Mouse (Mus musculus): ENCODE measurements around the gene Setd5. TPM values are rescaled to one million over a fixed set of nuclear protein-coding genes. Genes with fewer than 3 reads are reported as not detected.
A peak's percentile ranks its signal among the peaks of the same experiment; 100 is the strongest.

The Setd5 gene
- total RNA-seq, 2 experiments from 2014 or later: 92.4 to 106 TPM

DNA sequence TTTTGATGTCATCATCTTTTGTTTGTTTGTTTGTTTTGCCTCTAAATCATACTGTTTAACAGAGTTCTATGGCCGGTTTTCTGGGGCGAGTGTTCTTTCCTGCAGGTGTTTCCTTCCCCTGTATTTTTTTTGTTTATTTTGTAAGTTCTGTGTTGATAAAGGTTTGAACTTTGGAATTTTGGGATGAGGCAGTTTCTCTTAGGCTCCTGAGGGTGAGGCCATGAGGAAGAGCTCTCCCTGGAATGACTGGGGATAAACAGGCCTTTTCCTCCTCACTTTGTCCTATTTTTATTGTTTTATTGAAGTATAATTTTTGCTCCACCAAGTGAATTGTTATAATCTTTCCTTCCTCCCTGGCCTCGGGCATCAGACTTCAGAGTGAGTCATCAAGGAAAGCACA lies 24.2 kb upstream of the Setd5 start:
- ATAC-seq (replicated peaks; ENCODE audit: low FRiP score, poor library complexity, severe bottlenecking): no peak

- ATAC-seq (replicated peaks; ENCODE audit: low FRiP score, poor library complexity, severe bottlenecking): no peak
These were observed 22.5 kb upstream of the Setd5 start for GRCm38 (mm10) chr6:113054552-113055107.

- ATAC-seq (replicated peaks; ENCODE audit: low FRiP score, poor library complexity, severe bottlenecking): no peak
These were observed 16.1 kb upstream of the Setd5 start for GRCm38 (mm10) chr6:113060892-113061563.

- ATAC-seq (replicated peaks; ENCODE audit: low FRiP score, poor library complexity, severe bottlenecking): no peak
These were observed 14.9 kb upstream of the Setd5 start for GRCm38 (mm10) chr6:113062253-113062652.

- no peak for ATAC-seq (replicated peaks; ENCODE audit: low FRiP score, poor library complexity, severe bottlenecking)
These were observed 13.8 kb upstream of the Setd5 start for GRCm38 (mm10) chr6:113063363-113063762.

DNA sequence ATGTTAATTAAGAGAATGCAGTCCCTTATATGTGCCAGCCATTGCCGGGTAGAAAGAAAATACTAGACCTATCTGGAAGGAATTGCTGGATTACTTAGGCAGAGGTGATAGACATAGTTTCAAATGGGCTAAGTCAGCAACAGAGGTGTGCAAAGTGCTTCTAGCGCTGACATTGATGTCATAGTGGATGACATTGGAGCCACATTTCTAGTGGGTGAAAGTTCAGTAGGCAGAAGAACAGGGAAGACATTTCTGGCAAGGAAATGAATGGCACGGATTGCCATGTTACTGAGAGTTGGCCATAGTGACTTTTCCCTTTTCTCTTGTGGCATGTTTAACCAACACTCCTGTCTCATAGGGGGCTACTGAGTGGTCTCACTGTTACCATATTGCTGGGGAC lies 12.0 kb upstream of the Setd5 start:
- no peak for ATAC-seq (replicated peaks; ENCODE audit: low FRiP score, poor library complexity, severe bottlenecking)

DNA sequence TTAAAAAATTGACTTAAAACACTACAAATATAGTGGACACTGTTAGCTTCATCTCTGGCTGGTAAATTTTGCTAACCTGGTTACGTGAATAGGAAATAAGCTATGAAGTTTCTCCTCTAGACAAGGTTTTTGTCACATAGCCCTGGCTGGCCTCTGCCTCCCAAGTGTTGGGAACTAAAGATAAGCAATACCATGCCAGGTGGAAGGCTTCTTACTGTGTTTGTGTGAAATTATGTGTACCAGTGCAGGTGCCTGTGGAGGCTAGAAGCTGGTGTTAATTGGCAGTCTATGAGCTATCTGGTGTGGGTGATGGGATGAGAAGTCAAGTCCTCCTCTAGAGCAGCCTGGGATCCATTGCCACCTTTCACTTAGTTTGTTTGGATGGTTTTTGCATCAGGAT lies 8.0 kb upstream of the Setd5 start:
- ATAC-seq (replicated peaks; ENCODE audit: low FRiP score, poor library complexity, severe bottlenecking): no peak

DNA sequence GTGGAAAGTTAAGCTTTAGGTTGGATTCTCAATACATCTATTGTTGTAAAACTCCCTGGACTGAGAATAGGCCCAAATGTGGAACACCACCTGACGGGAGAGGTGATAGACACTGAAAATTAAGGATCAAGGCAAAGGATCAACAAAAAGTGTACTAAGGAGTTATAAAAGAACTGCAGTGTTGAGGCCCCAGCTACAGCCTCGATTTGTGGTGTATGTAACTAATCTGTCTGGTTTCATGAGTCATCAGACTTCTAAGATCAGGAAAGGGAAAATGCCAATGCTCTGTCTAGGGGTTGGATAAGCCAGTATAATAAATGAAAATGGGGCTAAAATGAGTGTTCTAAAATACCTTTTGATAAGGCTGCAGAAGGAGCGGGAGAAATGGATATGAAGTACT lies 1.9 kb upstream of the Setd5 start:
- ATAC-seq (replicated peaks; ENCODE audit: low FRiP score, poor library complexity, severe bottlenecking): no peak

DNA sequence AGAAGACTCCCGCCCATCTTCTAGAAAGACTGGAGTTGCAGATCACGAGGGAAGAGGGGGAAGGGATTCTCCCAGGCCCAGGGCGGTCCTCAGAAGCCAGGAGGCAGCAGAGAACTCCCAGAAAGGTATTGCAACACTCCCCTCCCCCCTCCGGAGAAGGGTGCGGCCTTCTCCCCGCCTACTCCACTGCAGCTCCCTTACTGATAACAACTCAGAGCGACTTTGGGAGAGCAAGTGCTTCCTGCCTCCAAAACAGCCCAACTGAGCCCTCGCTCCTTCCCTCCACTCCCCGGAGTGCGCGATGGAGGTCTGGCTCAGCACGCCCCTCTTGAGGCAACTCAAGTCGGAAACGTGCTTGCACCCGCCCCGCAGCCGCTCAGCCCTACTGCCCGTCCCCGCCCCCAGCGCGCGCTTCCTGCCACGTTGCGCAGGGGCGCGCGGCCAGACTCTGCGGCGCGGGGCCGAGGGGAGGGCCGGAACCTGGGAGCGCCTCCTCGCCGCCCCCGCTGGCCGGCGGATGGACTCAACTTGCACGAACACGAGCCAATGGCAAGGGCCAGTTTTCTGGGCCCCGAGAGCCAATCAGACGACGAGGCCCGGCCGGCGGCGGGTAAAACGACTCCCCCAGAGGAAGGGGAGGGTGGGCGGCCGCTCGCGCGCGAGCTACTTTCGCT lies 1.0 kb upstream of the Setd5 start:
- ATAC-seq (replicated peaks; ENCODE audit: low FRiP score, poor library complexity, severe bottlenecking): peak; percentile 75

DNA sequence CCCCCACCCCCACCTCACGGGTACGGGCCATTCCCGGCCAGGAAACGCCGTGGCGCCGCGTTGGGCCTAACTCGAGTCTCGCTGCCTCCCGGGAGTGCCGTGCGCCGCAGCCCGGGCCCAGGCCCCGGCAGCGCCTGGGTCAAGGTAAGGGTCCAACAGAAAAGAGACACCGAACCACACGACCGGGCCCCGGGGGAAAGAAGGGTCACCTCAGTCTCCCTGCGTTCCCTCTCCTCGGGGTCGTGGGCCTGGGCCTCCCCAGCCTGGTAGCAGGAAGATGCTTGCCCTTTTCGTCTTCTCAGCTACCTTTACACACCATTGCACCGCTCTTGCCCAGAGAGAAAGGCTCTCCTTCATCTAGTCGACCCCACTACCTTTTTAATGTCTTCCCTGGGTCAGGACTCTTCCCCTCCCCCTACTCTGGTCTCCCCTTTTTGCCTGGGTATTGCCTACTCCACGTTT lies 435 bp downstream of the Setd5 start:
- ATAC-seq (replicated peaks; ENCODE audit: low FRiP score, poor library complexity, severe bottlenecking): no peak

DNA sequence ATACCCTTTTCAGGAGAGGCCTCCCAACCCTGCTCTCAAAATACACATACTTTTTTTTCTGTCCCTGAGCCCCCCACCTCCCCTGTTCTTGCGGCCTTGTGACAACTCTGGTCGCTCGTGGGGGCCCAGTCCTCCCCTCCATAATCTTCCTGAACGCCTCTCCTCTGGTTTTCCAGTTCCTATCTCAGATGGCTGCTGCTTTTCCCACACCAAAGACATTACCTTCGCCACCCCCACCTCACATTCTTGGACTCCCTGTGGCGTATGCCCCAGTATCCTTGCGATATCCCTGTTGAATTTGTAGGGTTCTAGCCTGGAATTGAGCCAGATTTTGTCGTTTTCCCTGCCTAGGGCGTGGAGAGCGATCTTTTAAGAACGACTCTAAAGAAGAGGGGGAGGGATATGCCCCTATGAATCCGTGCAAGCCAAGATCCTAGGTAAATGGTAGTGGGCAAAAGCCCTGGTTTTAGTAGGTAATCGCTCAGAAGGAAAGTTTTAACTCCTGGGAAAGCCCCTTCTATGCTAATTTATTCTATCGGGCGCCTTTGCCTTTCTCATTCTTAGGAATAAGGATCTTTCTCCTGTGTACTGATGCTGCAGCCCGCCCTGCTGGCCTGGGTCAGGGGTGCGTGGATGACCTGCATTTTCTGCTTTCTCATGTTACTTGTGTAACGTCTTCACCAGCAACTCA lies 1.0 kb downstream of the Setd5 start:
- ATAC-seq (replicated peaks; ENCODE audit: low FRiP score, poor library complexity, severe bottlenecking): 0 out of 2 replicates have a peak, but pooled peaks have one; percentile 22

GRCm38 (mm10) chr6:113079492-113079891 lies 2.3 kb downstream of the Setd5 start:
- no peak for ATAC-seq (replicated peaks; ENCODE audit: low FRiP score, poor library complexity, severe bottlenecking)

GRCm38 (mm10) chr6:113082229-113082628 lies 5.1 kb downstream of the Setd5 start:
- ATAC-seq (replicated peaks; ENCODE audit: low FRiP score, poor library complexity, severe bottlenecking): no peak

- ATAC-seq (replicated peaks; ENCODE audit: low FRiP score, poor library complexity, severe bottlenecking): no peak
These were observed 7.4 kb downstream of the Setd5 start for GRCm38 (mm10) chr6:113084590-113084989.

GRCm38 (mm10) chr6:113093206-113093605 lies 16.0 kb downstream of the Setd5 start:
- ATAC-seq (replicated peaks; ENCODE audit: low FRiP score, poor library complexity, severe bottlenecking): no peak

DNA sequence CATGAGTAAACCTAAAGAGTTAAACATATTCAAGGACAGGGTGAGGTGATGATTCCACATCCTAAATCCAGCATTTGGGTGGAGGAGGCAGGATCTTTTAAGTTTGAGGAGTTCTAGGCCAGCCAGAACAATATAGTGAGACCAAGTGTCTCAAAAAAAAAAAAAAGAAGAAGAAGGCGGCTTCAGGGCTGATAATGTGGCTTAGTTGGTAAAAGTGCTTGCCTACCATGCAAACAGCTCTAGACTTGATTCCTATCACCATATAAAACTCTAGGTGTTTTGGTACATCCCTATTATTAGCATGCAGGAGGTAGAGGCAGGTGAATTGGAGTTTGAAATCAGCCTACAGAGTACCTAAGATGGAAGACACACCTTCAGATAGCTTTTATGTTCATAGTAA lies 18.4 kb downstream of the Setd5 start:
- ATAC-seq (replicated peaks; ENCODE audit: low FRiP score, poor library complexity, severe bottlenecking): no peak

GRCm38 (mm10) chr6:113097662-113098061 lies 20.5 kb downstream of the Setd5 start:
- no peak for ATAC-seq (replicated peaks; ENCODE audit: low FRiP score, poor library complexity, severe bottlenecking)

- no peak for ATAC-seq (replicated peaks; ENCODE audit: low FRiP score, poor library complexity, severe bottlenecking)
These were observed 22.6 kb downstream of the Setd5 start for GRCm38 (mm10) chr6:113099640-113100289.

GRCm38 (mm10) chr6:113102541-113102940 lies 25.4 kb downstream of the Setd5 start:
- ATAC-seq (replicated peaks; ENCODE audit: low FRiP score, poor library complexity, severe bottlenecking): no peak

GRCm38 (mm10) chr6:113103765-113104164 lies 26.6 kb downstream of the Setd5 start:
- ATAC-seq (replicated peaks; ENCODE audit: low FRiP score, poor library complexity, severe bottlenecking): peak; percentile 68; the same call in 1 of the 2 replicates

All from erythroid progenitor cell, adult 5-6 weeks (primary cell).